Mouse (Mus musculus) spleen, adult 12 weeks (tissue): ENCODE measurements around the gene Cpm.
"Not testable (repeated sequence)": the region's sequence is repeated elsewhere in the genome, so short reads cannot be mapped to it uniquely, and the experiment has no call there.

Experiments
- DNase-seq: peaks from one replicate; pipeline ENCODE4 v3.0.0; 2022; ENCODE audit warnings: low spot score

The Cpm gene

GRCm38 (mm10) chr10:117629169-117629971 lies at the start of gene Cpm:
Gene Cpm, plus strand, starts transcription at chr10:117629500.
- DNase-seq, result peak; percentile 58

GRCm38 (mm10) chr10:117579771-117580284 lies 49.5 kb upstream of the Cpm start:
- DNase-seq, result no peak

GRCm38 (mm10) chr10:117580405-117580804 lies 48.9 kb upstream of the Cpm start:
- DNase-seq, result no peak

- DNase-seq, result no peak
These were observed 48.1 kb upstream of the Cpm start for GRCm38 (mm10) chr10:117581007-117581752.

- no peak for DNase-seq
These were observed 47.6 kb upstream of the Cpm start for GRCm38 (mm10) chr10:117581753-117582062.

GRCm38 (mm10) chr10:117583155-117584061 lies 45.9 kb upstream of the Cpm start:
- DNase-seq, result no peak

GRCm38 (mm10) chr10:117584102-117584501 lies 45.2 kb upstream of the Cpm start:
- no peak for DNase-seq

- DNase-seq, result no peak
These were observed 44.5 kb upstream of the Cpm start for GRCm38 (mm10) chr10:117584566-117585515.

GRCm38 (mm10) chr10:117585600-117586299 lies 43.5 kb upstream of the Cpm start:
- DNase-seq, result no peak

GRCm38 (mm10) chr10:117586859-117587258 lies 42.4 kb upstream of the Cpm start:
- DNase-seq, result no peak

- DNase-seq, result no peak
These were observed 42.0 kb upstream of the Cpm start for GRCm38 (mm10) chr10:117587335-117587734.

GRCm38 (mm10) chr10:117588416-117589143 lies 40.7 kb upstream of the Cpm start:
- not testable (repeated sequence) for DNase-seq

GRCm38 (mm10) chr10:117589144-117589940 lies 40.0 kb upstream of the Cpm start:
- no peak for DNase-seq

GRCm38 (mm10) chr10:117590331-117591301 lies 38.7 kb upstream of the Cpm start:
- DNase-seq, result no peak

- no peak for DNase-seq
These were observed 37.5 kb upstream of the Cpm start for GRCm38 (mm10) chr10:117591766-117592165.

GRCm38 (mm10) chr10:117592306-117593040 lies 36.8 kb upstream of the Cpm start:
- DNase-seq, result no peak

- no peak for DNase-seq
These were observed 36.2 kb upstream of the Cpm start for GRCm38 (mm10) chr10:117593041-117593570.
